Mouse (Mus musculus): ENCODE results near the gene Gpr15.
A peak's percentile ranks its signal among the peaks of the same experiment; 100 is the strongest.

Gene Gpr15

GRCm38 (mm10) chr16:58718666-58719120 is at the start of gene Gpr15:
Gene Gpr15 (minus strand): TSS chr16:58719070.
- peak; percentile 61 for DNase-seq (ENCODE audit: low read depth, low spot score)

GRCm38 (mm10) chr16:58763076-58763475 is 44.2 kb upstream of the Gpr15 start, which contains the start of gene Olfr172:
Gene Olfr172 (minus strand): TSS chr16:58763176.
- DNase-seq (ENCODE audit: low read depth, low spot score): no peak

GRCm38 (mm10) chr16:58756191-58756590 is 37.3 kb upstream of the Gpr15 start:
- no peak for DNase-seq (ENCODE audit: low read depth, low spot score)

GRCm38 (mm10) chr16:58751314-58751713 is 32.4 kb upstream of the Gpr15 start:
- peak; percentile 12 for DNase-seq (ENCODE audit: low read depth, low spot score)

- no peak for DNase-seq (ENCODE audit: low read depth, low spot score)
These were observed 27.8 kb upstream of the Gpr15 start for GRCm38 (mm10) chr16:58746715-58747114.

GRCm38 (mm10) chr16:58740751-58741150 is 21.9 kb upstream of the Gpr15 start:
- DNase-seq (ENCODE audit: low read depth, low spot score): no peak

GRCm38 (mm10) chr16:58738800-58739199 is 19.9 kb upstream of the Gpr15 start:
- DNase-seq (ENCODE audit: low read depth, low spot score): no peak

- no peak for DNase-seq (ENCODE audit: low read depth, low spot score)
These were observed 19.3 kb upstream of the Gpr15 start for GRCm38 (mm10) chr16:58738205-58738604.

GRCm38 (mm10) chr16:58728176-58728671 is 9.4 kb upstream of the Gpr15 start:
- peak; percentile 49 for DNase-seq (ENCODE audit: low read depth, low spot score)

GRCm38 (mm10) chr16:58727477-58728131 is 8.7 kb upstream of the Gpr15 start, which contains the start of gene Cldnd1:
Gene Cldnd1 (plus strand): TSS chr16:58727910.
- DNase-seq (ENCODE audit: low read depth, low spot score): peak; percentile 97

- no peak for DNase-seq (ENCODE audit: low read depth, low spot score)
These were observed 8.0 kb upstream of the Gpr15 start for GRCm38 (mm10) chr16:58726680-58727476.

- DNase-seq (ENCODE audit: low read depth, low spot score): peak; percentile 62
These were observed 3.4 kb upstream of the Gpr15 start for GRCm38 (mm10) chr16:58722292-58722691.

GRCm38 (mm10) chr16:58715018-58715417 is 3.9 kb downstream of the Gpr15 start:
- DNase-seq (ENCODE audit: low read depth, low spot score): no peak

- DNase-seq (ENCODE audit: low read depth, low spot score): no peak
These were observed 5.7 kb downstream of the Gpr15 start for GRCm38 (mm10) chr16:58713128-58713527.

GRCm38 (mm10) chr16:58712221-58712620 is 6.6 kb downstream of the Gpr15 start:
- peak; percentile 36 for DNase-seq (ENCODE audit: low read depth, low spot score)

GRCm38 (mm10) chr16:58709536-58709935 is 9.3 kb downstream of the Gpr15 start:
- no peak for DNase-seq (ENCODE audit: low read depth, low spot score)

- no peak for DNase-seq (ENCODE audit: low read depth, low spot score)
These were observed 10.0 kb downstream of the Gpr15 start for GRCm38 (mm10) chr16:58708601-58709475.

GRCm38 (mm10) chr16:58707276-58707905 is 11.5 kb downstream of the Gpr15 start:
- no peak for DNase-seq (ENCODE audit: low read depth, low spot score)

- DNase-seq (ENCODE audit: low read depth, low spot score): no peak
These were observed 13.9 kb downstream of the Gpr15 start for GRCm38 (mm10) chr16:58704999-58705398.

GRCm38 (mm10) chr16:58703382-58704124 is 15.3 kb downstream of the Gpr15 start:
- peak; percentile 42 for DNase-seq (ENCODE audit: low read depth, low spot score)

All from CD4-positive helper T cell, adult 2 months (primary cell).